Mouse (Mus musculus) ES-Bruce4 (cell line): ENCODE measurements around the gene Ece2. TPM values are rescaled to one million over a fixed set of nuclear protein-coding genes. Genes with fewer than 3 reads are reported as not detected.

Source experiments
- H3K27ac ChIP-seq: 2 replicates; pipeline ENCODE4 v1.5.1; 2012; ENCODE audit warnings: low read length, inconsistent platforms; ENCODE audit not compliant: insufficient read depth
- H3K27me3 ChIP-seq: 2 replicates; pipeline ENCODE4 v1.6.1; 2012; ENCODE audit warnings: mild to moderate bottlenecking, low read length, inconsistent platforms; ENCODE audit not compliant: control insufficient read depth, poor library complexity, insufficient read depth, severe bottlenecking
- H3K36me3 ChIP-seq: 2 replicates; pipeline ENCODE4 v1.6.1; 2012; ENCODE audit warnings: inconsistent platforms, mild to moderate bottlenecking, low read length, moderate library complexity; ENCODE audit not compliant: control insufficient read depth, poor library complexity, insufficient read depth, severe bottlenecking
- H3K4me1 ChIP-seq: one replicate; pipeline ENCODE4 v1.8.1; 2011; ENCODE audit warnings: low read length; ENCODE audit not compliant: control insufficient read depth, insufficient read depth
- H3K4me3 ChIP-seq: 2 replicates; pipeline ENCODE4 v1.5.1; 2011; ENCODE audit warnings: low read depth, mild to moderate bottlenecking, low read length
- H3K9ac ChIP-seq: 2 replicates; pipeline ENCODE4 v1.6.1; 2012; ENCODE audit warnings: low read depth, mild to moderate bottlenecking, inconsistent platforms; ENCODE audit not compliant: poor library complexity, severe bottlenecking
- H3K9me3 ChIP-seq: replicated peaks from 2 replicates; pipeline ENCODE4 v1.6.1; 2012; ENCODE audit warnings: mild to moderate bottlenecking, low read length, inconsistent platforms; ENCODE audit not compliant: control insufficient read depth, poor library complexity, insufficient read depth, severe bottlenecking
- CTCF ChIP-seq: IDR thresholded peaks from one replicate; pipeline ENCODE4 v1.8.1; 2011; ENCODE audit warnings: low read depth, low read length
- EP300 ChIP-seq: IDR thresholded peaks from 2 replicates; pipeline ENCODE4 v1.6.1; 2011; ENCODE audit warnings: low read depth, low read length; ENCODE audit not compliant: insufficient read depth
- POLR2A ChIP-seq: IDR thresholded peaks from one replicate; pipeline ENCODE4 v1.8.1; 2011; ENCODE audit warnings: low read length; ENCODE audit not compliant: insufficient read depth
- polyA plus RNA-seq: library from polyadenylated mRNA; stranded (reverse); fragments of >200 nt; gene quantifications from 2 replicates; pipeline ENCODE4 v1.2.4, GENCODE M21; 2011; ENCODE audit warnings: low read depth; ENCODE audit not compliant: missing spikeins, insufficient read depth, insufficient read length

Gene Ece2
- polyA plus RNA-seq, 1 experiment: 3.4 TPM

DNA sequence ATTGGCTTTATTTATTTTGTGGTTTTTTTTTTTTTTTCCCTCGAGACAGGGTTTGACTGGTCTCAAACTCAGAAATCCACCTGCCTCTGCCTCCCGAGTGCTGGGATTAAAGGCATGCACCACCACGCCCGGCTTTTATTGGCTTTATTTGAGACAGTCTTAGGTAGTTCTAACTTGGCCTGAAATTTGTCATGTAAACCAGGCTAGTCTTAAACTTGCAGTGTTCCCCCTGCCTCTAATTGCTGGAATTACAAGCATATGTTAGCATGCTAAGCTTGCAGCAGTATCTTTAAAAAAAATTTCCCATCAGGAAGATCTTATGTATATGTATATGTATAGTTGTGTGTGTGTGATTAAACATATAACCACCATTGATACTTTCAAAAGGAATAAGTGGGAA, 47.1 kb downstream of the Ece2 start:
- H3K9ac ChIP-seq: no peak overlapping the region
- no peaks in the 10 kb centered on the region for H3K27me3 ChIP-seq
- H3K27ac ChIP-seq: no peak overlapping the region
- no peaks in the 10 kb centered on the region for H3K4me1 ChIP-seq
- H3K9me3 ChIP-seq: no peaks in the 10 kb centered on the region
- no peak for TF ChIP-seq CTCF
- no peak for TF ChIP-seq EP300
- TF ChIP-seq POLR2A: no peak
- H3K4me3 ChIP-seq: no peak overlapping the region
- peaks cover 66% of the 10 kb centered on the region for H3K36me3 ChIP-seq

GRCm38 (mm10) chr16:20677380-20677779, 47.8 kb downstream of the Ece2 start:
- TF ChIP-seq POLR2A (no peak), EP300 (no peak), CTCF (no peak)
- Histone ChIP-seq H3K36me3 (peaks cover 73% of the 10 kb centered on the region), H3K27ac (no peak overlapping the region), H3K4me3 (no peak overlapping the region), H3K27me3 (no peaks in the 10 kb centered on the region), H3K9ac (no peak overlapping the region), H3K9me3 (no peaks in the 10 kb centered on the region), H3K4me1 (no peaks in the 10 kb centered on the region)

DNA sequence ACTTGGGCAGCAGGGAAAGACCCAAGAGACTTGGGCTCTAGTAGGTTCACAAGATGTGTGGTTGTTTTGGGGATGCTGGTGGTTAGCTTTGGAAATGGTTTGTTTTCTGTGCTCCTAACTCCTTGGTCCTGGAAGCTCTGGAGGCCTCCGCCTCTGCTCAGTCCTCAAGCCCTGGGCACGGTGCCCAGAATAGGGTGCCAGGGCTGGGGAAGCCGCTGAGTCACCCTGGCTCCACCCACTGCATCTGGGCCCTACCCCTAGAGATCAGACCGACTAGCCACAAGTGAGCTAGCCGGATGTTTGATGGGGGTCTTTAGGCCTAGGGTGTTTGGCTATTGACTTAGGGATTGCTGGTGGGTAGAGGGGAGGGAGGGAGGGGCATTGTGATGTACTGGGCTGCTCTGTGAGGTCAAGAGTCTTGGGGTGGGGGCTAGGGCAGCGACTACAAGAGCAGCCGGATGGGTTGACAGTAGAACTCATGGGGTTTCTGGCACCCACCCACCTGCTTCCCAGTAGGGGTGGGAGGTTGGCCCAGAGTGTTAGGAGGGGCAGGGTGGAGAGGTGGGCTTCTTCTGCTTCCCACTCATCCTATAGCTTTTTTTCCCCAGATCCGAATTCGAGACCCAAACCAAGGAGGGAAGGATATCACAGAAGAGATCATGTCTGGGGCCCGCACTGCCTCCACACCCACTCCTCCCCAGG, 48.5 kb downstream of the Ece2 start:
- no peak overlapping the region for H3K27ac ChIP-seq
- no peak overlapping the region for H3K9ac ChIP-seq
- no peak overlapping the region for H3K4me3 ChIP-seq
- peaks cover 80% of the 10 kb centered on the region for H3K36me3 ChIP-seq
- H3K9me3 ChIP-seq: no peaks in the 10 kb centered on the region
- no peaks in the 10 kb centered on the region for H3K27me3 ChIP-seq
- no peak for TF ChIP-seq CTCF
- TF ChIP-seq EP300: no peak
- TF ChIP-seq POLR2A: no peak
- H3K4me1 ChIP-seq: no peaks in the 10 kb centered on the region

DNA sequence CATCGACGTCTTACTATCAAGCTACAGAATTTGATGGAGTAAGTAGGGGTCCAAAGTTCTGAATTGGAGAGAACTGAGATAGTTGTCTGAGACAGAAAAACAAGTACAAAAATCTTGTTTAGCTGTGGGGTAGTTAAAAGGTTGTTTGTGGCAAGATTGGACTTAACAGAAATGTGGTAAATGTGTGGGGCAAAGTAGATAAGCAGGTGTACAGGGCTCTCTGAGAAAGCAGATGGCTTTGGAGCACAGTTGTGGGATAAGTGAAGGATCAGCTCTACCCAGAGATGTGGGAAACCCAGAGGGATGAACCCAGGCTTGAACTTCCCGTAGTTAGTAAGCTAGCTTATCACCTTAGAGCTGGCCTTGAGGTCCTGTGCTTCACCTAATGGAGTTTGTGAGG, 61.1 kb downstream of the Ece2 start:
- Histone ChIP-seq H3K36me3 (peaks cover 50% of the 10 kb centered on the region), H3K9me3 (no peaks in the 10 kb centered on the region), H3K27ac (0 out of 2 replicates have a peak overlapping the region, but pooled peaks have one; percentile 26), H3K4me3 (no peak overlapping the region), H3K27me3 (no peaks in the 10 kb centered on the region), H3K9ac (no peak overlapping the region), H3K4me1 (peaks cover 3% of the 10 kb centered on the region)
- no peak for TF ChIP-seq CTCF
- TF ChIP-seq EP300: no peak
- no peak for TF ChIP-seq POLR2A

GRCm38 (mm10) chr16:20691617-20692016, 62.0 kb downstream of the Ece2 start:
- H3K9me3 ChIP-seq: no peaks in the 10 kb centered on the region
- H3K36me3 ChIP-seq: peaks cover 43% of the 10 kb centered on the region
- no peak for TF ChIP-seq POLR2A
- no peak for TF ChIP-seq CTCF
- TF ChIP-seq EP300: no peak
- H3K4me1 ChIP-seq: peaks cover 3% of the 10 kb centered on the region
- H3K4me3 ChIP-seq: no peak overlapping the region
- H3K27ac ChIP-seq: peak overlapping the region; percentile 41
- no peak overlapping the region for H3K9ac ChIP-seq
- no peaks in the 10 kb centered on the region for H3K27me3 ChIP-seq

DNA sequence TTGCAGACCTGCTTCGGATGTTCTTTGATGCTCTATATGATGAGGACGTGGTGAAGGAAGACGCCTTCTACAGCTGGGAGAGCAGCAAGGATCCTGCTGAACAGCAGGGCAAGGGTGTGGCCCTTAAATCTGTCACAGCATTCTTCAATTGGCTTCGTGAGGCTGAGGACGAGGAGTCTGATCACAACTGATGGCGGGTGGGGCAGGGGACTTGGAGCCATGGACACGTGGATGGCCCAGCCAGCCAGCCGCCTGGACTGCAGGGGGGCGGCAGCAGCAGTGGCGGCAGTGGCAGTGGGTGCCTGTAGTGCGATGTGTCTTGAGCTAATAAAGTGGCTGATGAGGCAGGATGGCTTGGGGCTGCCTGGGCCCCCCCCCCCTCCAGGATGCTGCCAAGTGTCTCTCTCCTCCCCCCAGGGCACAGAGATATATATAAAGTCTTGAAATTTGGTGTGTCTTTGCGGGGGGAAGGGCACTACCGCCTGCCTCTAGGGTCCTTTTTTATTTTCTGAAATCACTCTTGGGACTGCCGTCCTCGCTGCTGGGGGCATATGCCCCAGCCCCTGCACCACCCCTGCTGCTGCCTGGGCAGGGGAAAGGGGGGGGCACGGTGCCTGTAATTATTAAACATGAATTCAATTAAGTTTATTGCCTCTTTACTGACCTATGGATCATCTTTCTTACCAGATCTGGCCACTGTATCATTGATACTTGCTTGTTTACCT, 62.8 kb downstream of the Ece2 start:
- Histone ChIP-seq H3K27me3 (no peaks in the 10 kb centered on the region), H3K36me3 (peaks cover 35% of the 10 kb centered on the region), H3K4me3 (no peak overlapping the region), H3K27ac (peak overlapping the region; percentile 41; the same call in 1 of the 2 replicates), H3K9ac (no peak overlapping the region), H3K4me1 (peaks cover 3% of the 10 kb centered on the region), H3K9me3 (no peaks in the 10 kb centered on the region)
- TF ChIP-seq EP300 (no peak), CTCF (no peak), POLR2A (no peak)
